Mouse (Mus musculus) liver, adult 2 months (tissue): ENCODE measurements around the gene Rnf157.

ENCODE experiments used
- CTCF ChIP-seq: fragments of 200-500 bp; IDR thresholded peaks from 2 replicates; pipeline ENCODE4 v1.5.1; 2011; ENCODE audit warnings: low read depth, low read length, control low read depth
- POLR2A ChIP-seq: fragments of 200-500 bp; IDR thresholded peaks from 2 replicates; pipeline ENCODE4 v1.6.1; 2011; ENCODE audit warnings: low read length, control low read depth; ENCODE audit not compliant: insufficient read depth; ENCODE audit errors: extremely low read depth

- no peak for TF ChIP-seq POLR2A
- TF ChIP-seq CTCF, result no peak
Measured at GRCm38 (mm10) chr11:116418194-116418840, 5.5 kb upstream of the Rnf157 start.
